In genomic region chr5:148310790-148311189, GRCm38 (mm10) we compare ENCODE assay signal across 10 mouse cellular contexts.
DNase-seq lines count a peak whose midpoint lies in the region; ATAC-seq and TF ChIP-seq lines count a peak whose summit lies in the region.
"Had no signal": no experiment of that assay in that cellular context is flagged by ENCODE, and none has a peak within 500 bp of the region (broad histone marks: within the 10 kb centered on the region; RNA-seq: fewer than 3 reads in every experiment).

No protein-coding gene starts in this region.

- no peaks in the 10 kb centered on the region for H3K36me3 ChIP-seq in liver, embryonic 14.5 days (replicated peaks; ENCODE audit: control insufficient read depth, insufficient read depth, low read depth)
- H3K36me3 ChIP-seq in stomach, postnatal 0 days (ENCODE audit: control insufficient read depth, insufficient read depth, low read length) = no peaks in the 10 kb centered on the region
- peaks cover 65% of the 10 kb centered on the region for H3K36me3 ChIP-seq in hindbrain, embryonic 13.5 days

- no peak overlapping the region for H3K27ac ChIP-seq in liver, embryonic 14.5 days
- no peak overlapping the region for H3K27ac ChIP-seq in stomach, postnatal 0 days (replicated peaks)
- H3K27ac ChIP-seq in hindbrain, embryonic 13.5 days = no peak overlapping the region
- H3K27ac ChIP-seq: neural tube, embryonic 12.5 days had no signal

- 23% methylated on average over 10 of the region's 10 CpGs for WGBS in liver, embryonic 14.5 days (ENCODE audit: insufficient replicate concordance)
- WGBS in stomach, postnatal 0 days = 57% methylated on average over 10 of the region's 10 CpGs
- WGBS in hindbrain, embryonic 13.5 days = 76% methylated on average over 10 of the region's 10 CpGs

- ATAC-seq in liver, embryonic 14.5 days (ENCODE audit: insufficient read depth) = peak; percentile 35; the same call in 1 of the 2 replicates
- ATAC-seq in stomach, postnatal 0 days (ENCODE audit: low FRiP score, low TSS enrichment) = peak; percentile 54; the same call in 1 of the 2 replicates
- no peak for ATAC-seq in hindbrain, embryonic 13.5 days (ENCODE audit: low FRiP score)

- peak overlapping the region; percentile 9; the same call in 1 of the 2 replicates for H3K4me2 ChIP-seq in liver, embryonic 14.5 days (ENCODE audit: low read depth)
- H3K4me2 ChIP-seq in stomach, postnatal 0 days (replicated peaks; ENCODE audit: low read depth) = peak overlapping the region; percentile 23; the same call in 1 of the 2 replicates
- no peak overlapping the region for H3K4me2 ChIP-seq in hindbrain, embryonic 13.5 days
- H3K4me2 ChIP-seq: neural tube, embryonic 12.5 days had no signal

- peak; percentile 18 for DNase-seq in kidney, postnatal 10 days
- no peak for DNase-seq in kidney, adult 9 months
- peak; percentile 66 for DNase-seq in ZHBTc4 (ENCODE audit: low read depth, low spot score)
- DNase-seq in liver, embryonic 14.5 days (ENCODE audit: low read depth in 3 of 3, low spot score in 3 of 3) = peak in 1 of 3 experiments; percentile 16
- DNase-seq in stomach, postnatal 0 days (ENCODE audit: low spot score) = no peak
- no peak for DNase-seq in yolk sac, embryonic 10.5 days (ENCODE audit: low spot score)
- DNase-seq in layer of hippocampus, adult 18-20 months (ENCODE audit: low spot score in 2 of 2) = no peak
- DNase-seq: cerebellum, adult 2 months had no signal

- no peak for TF ChIP-seq EP300 in liver, embryonic 14.5 days (IDR thresholded peaks at IDR 0.05; ENCODE audit: low read depth)
- TF ChIP-seq EP300 in stomach, postnatal 0 days (optimal IDR thresholded peaks at IDR 0.05) = no peak

- no peak overlapping the region; a peak in 1 of 4 replicates for H3K4me3 ChIP-seq in liver, embryonic 14.5 days (ENCODE audit: insufficient read depth in 1 of 2, low read depth in 2 of 2, low read length in 2 of 2)
- H3K4me3 ChIP-seq in stomach, postnatal 0 days (ENCODE audit: low read depth, low read length) = 0 out of 2 replicates have a peak overlapping the region, but pooled peaks have one; percentile 6
- no peak overlapping the region for H3K4me3 ChIP-seq in hindbrain, embryonic 13.5 days
- H3K4me3 ChIP-seq: neural tube, embryonic 12.5 days had no signal

- H3K27me3 ChIP-seq in liver, embryonic 14.5 days (ENCODE audit: control insufficient read depth, insufficient read depth, low read length) = no peaks in the 10 kb centered on the region
- no peaks in the 10 kb centered on the region for H3K27me3 ChIP-seq in stomach, postnatal 0 days (ENCODE audit: control insufficient read depth, insufficient read depth, low read length)
- no peaks in the 10 kb centered on the region for H3K27me3 ChIP-seq in hindbrain, embryonic 13.5 days
- H3K27me3 ChIP-seq: neural tube, embryonic 12.5 days had no signal

- no peak overlapping the region for H3K9ac ChIP-seq in liver, embryonic 14.5 days (replicated peaks)
- H3K9ac ChIP-seq in stomach, postnatal 0 days (ENCODE audit: low read length) = no peak overlapping the region
- H3K9ac ChIP-seq in hindbrain, embryonic 13.5 days = no peak overlapping the region
- H3K9ac ChIP-seq: neural tube, embryonic 12.5 days had no signal

- no peaks in the 10 kb centered on the region for H3K4me1 ChIP-seq in liver, embryonic 14.5 days (replicated peaks; ENCODE audit: control insufficient read depth in 2 of 2, insufficient read depth in 2 of 2, low read length in 1 of 2)
- no peaks in the 10 kb centered on the region for H3K4me1 ChIP-seq in stomach, postnatal 0 days (replicated peaks; ENCODE audit: control insufficient read depth, insufficient read depth)
- H3K4me1 ChIP-seq in hindbrain, embryonic 13.5 days (replicated peaks) = no peaks in the 10 kb centered on the region
- H3K4me1 ChIP-seq: neural tube, embryonic 12.5 days had no signal

- TF ChIP-seq CTCF in liver, embryonic 14.5 days (IDR thresholded peaks at IDR 0.05; ENCODE audit: low read depth) = peak; percentile 38
- TF ChIP-seq CTCF in stomach, postnatal 0 days (IDR thresholded peaks at IDR 0.05; ENCODE audit: low read depth) = peak; percentile 52

- H3K9me3 ChIP-seq in liver, embryonic 14.5 days (ENCODE audit: control insufficient read depth, low read length) = no peaks in the 10 kb centered on the region
- H3K9me3 ChIP-seq in stomach, postnatal 0 days (ENCODE audit: control insufficient read depth, low read length) = no peaks in the 10 kb centered on the region
- H3K9me3 ChIP-seq in hindbrain, embryonic 13.5 days = no peaks in the 10 kb centered on the region
- H3K9me3 ChIP-seq: neural tube, embryonic 12.5 days had no signal

Comparison
In these comparisons a context has a peak if more than half of its experiments do, and no peak if none do; other contexts are left out.
1. DNase-seq: peak in kidney, postnatal 10 days (single experiment) and ZHBTc4 (single experiment); none in kidney, adult 9 months (single experiment), stomach, postnatal 0 days (single experiment), yolk sac, embryonic 10.5 days (single experiment) and layer of hippocampus, adult 18-20 months (0 of 2).